Mouse (Mus musculus): ENCODE measurements around the gene Nrxn2. TPM values are rescaled to one million over a fixed set of nuclear protein-coding genes. Genes with fewer than 3 reads are reported as not detected.

The Nrxn2 gene
- polyA plus RNA-seq, 1 experiment from 2014 or later, result 0.52 TPM

DNA sequence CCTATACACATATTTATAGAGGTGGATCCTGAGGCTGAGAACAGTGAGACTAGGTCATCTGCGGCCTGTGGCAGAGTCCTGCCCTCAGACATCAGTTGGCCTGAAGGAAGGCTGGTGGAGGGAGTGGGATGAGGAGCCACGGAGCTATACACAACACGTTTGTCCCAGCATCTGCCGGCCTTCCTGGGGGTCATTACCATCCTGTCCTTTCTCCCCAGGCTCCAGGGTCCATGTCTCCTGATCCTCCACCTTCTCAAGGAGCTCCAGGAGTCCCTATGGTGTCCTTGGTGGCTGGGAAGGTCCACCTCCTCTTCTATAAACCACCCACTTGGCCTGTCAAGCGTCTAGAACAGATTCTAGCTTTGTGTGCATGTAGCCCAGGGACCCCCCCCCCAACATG, 129.3 kb downstream of the Nrxn2 start:
- no peaks in the 10 kb centered on the region for H3K4me1 ChIP-seq (replicated peaks)
- H3K4me2 ChIP-seq, result no peak overlapping the region
- H3K27ac ChIP-seq (ENCODE audit: poor library complexity, severe bottlenecking), result no peak overlapping the region
- H3K9ac ChIP-seq, result no peak overlapping the region
- ATAC-seq (ENCODE audit: insufficient number of reproducible peaks, low FRiP score), result no peak
- H3K36me3 ChIP-seq, result no peaks in the 10 kb centered on the region
- H3K9me3 ChIP-seq (replicated peaks), result no peaks in the 10 kb centered on the region
- H3K4me3 ChIP-seq, result no peak overlapping the region
- peaks cover 13% of the 10 kb centered on the region for H3K27me3 ChIP-seq (replicated peaks)
- 74% methylated on average over 5 of the region's 5 CpGs for WGBS

DNA sequence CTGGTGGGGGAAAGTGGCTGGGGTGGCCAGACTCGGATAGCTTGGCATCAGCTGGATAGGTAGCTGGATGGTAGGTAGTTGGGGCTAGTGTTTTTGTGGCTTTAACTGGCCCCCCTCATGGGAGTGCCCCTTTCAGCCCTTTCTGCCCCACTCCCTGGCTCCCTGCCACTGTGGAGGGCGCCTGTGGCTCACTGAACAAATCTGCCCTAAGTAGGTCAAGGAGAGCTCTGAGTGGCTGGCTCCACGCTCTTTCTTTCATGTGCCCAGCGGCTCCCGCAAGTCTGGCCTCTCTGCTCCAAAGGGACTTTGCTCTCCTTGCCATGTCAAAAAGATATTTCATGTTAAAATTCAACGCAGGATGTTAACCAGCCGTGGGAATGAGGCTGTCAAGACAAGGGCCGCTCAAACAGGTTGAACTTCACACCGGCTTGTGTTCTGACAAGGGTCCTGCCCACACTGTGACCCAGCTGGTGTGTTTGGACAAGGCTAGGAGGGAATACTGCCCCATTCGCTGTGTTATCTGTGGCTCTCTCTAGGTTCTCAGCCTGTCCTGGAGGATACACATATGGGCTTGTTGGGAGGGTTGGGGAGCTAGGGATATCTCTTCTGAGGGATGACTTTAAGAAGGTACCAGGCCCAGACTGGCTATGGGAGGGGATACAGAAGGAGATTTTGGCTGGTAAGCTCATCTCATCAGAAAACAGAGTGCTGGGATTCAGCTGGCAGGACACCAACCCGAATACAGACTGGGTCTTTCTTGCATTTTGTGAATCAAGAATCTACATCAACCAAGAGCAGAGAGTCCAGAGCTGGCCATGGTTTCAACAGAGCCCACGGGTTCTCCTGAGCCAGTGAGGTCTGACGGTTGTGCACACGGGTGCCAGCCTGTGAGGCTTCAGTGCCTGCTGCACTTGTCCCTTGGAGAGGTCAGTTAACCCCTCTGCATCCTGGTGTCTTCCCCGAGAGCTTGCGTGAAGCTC, 130.2 kb downstream of the Nrxn2 start:
- Histone ChIP-seq H3K4me3 (no peak overlapping the region), H3K27me3 (replicated peaks) (peaks cover 13% of the 10 kb centered on the region; the same call in 1 of the 2 replicates), H3K9me3 (replicated peaks) (no peaks in the 10 kb centered on the region), H3K36me3 (no peaks in the 10 kb centered on the region), H3K4me2 (no peak overlapping the region), H3K9ac (no peak overlapping the region), H3K27ac (ENCODE audit: poor library complexity, severe bottlenecking) (no peak overlapping the region), H3K4me1 (replicated peaks) (no peaks in the 10 kb centered on the region)
- WGBS, result 63% methylated on average over 16 of the region's 16 CpGs
- no peak for ATAC-seq (ENCODE audit: insufficient number of reproducible peaks, low FRiP score)

DNA sequence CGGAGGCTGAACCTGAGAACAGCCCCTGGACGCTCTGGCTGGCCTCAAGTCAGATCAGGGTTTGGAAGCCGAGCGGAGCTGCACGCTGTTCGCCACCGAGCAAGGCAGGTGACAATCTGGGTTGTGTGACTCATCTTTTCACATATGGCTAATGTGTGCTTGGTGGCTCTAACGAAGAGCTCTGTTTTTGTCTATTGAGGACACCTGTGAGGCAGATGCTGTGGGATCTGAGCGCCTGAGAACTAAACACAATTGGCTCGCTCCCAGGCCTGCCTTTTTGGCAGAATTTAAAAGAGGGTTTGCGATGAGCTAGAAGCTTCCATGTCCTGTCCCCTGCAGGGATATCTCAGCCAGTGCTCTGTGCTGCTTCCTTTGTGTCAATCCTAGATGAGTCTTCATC, 131.0 kb downstream of the Nrxn2 start:
- no peaks in the 10 kb centered on the region for H3K9me3 ChIP-seq (replicated peaks)
- no peak overlapping the region for H3K4me2 ChIP-seq
- WGBS, result 76% methylated on average over 11 of the region's 11 CpGs
- no peak overlapping the region for H3K9ac ChIP-seq
- peaks cover 7% of the 10 kb centered on the region; the same call in 1 of the 2 replicates for H3K27me3 ChIP-seq (replicated peaks)
- no peaks in the 10 kb centered on the region for H3K36me3 ChIP-seq
- no peak overlapping the region for H3K4me3 ChIP-seq
- ATAC-seq (ENCODE audit: insufficient number of reproducible peaks, low FRiP score), result no peak
- peaks cover 3% of the 10 kb centered on the region; the same call in 1 of the 2 replicates for H3K4me1 ChIP-seq (replicated peaks)
- H3K27ac ChIP-seq (ENCODE audit: poor library complexity, severe bottlenecking), result no peak overlapping the region

DNA sequence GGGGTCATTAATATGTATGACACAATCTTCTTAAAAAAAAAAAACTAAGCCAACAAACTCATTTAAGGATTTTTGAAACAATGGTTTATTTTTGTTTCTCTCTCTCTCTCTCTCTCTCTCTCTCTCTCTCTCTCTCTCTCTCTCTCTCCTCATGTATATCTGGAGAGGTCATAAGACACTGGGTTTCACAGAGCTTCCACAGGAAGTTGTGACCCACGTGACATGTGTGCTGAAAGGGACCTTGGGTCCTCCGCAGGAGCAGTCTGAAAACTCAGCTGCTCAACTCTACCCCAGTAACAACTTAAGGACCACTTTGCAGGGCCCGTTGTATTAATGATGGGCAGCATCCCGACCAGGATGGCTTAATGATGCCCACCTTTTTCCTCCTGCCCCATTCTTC, 132.7 kb downstream of the Nrxn2 start:
- no peak overlapping the region for H3K4me3 ChIP-seq
- no peaks in the 10 kb centered on the region for H3K9me3 ChIP-seq (replicated peaks)
- H3K4me2 ChIP-seq, result no peak overlapping the region
- H3K4me1 ChIP-seq (replicated peaks), result peaks cover 3% of the 10 kb centered on the region; the same call in 1 of the 2 replicates
- no peak for ATAC-seq (ENCODE audit: insufficient number of reproducible peaks, low FRiP score)
- H3K9ac ChIP-seq, result no peak overlapping the region
- H3K27ac ChIP-seq (ENCODE audit: poor library complexity, severe bottlenecking), result no peak overlapping the region
- H3K36me3 ChIP-seq, result no peaks in the 10 kb centered on the region
- peaks cover 7% of the 10 kb centered on the region; the same call in 1 of the 2 replicates for H3K27me3 ChIP-seq (replicated peaks)
- WGBS, result 57% methylated on average over 4 of the region's 4 CpGs

DNA sequence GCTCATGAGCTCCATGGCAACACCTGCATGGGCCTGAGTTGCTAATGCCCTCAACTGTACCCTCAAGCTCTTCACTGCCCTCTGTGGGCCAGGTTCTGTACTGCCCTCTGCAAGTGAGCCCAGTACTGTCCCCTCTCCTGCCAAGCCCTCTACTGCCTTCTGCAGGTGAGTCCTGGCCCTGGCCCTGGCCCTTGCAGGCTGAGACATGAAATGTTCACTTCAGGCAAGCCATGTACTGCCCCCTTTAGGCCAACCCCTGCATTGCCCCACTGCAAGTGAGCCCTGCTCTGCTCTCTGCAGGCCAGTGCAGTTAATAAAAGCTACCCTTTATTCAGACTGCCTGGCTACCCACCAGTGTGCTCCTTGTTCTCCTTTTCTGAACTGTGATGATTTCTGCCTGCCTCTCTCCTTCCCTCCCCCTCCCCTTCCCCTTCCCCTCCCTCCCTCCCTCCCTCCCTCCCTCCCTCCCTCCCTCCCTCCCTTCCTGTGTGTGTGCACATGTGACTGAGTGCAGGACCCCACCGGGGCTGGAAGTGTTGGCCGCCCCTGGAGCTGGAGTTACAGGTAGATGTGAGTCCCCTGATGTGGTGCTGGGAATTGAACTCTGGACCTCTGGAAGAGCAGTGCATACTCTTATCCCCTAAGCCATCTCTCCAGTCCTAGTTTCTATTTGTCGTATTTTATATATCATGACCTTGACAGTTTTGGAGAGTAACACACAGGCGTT, 133.9 kb downstream of the Nrxn2 start:
- H3K36me3 ChIP-seq, result no peaks in the 10 kb centered on the region
- 68% methylated on average over 4 of the region's 4 CpGs for WGBS
- H3K4me1 ChIP-seq (replicated peaks), result peaks cover 3% of the 10 kb centered on the region; the same call in 1 of the 2 replicates
- H3K27ac ChIP-seq (ENCODE audit: poor library complexity, severe bottlenecking), result no peak overlapping the region
- ATAC-seq (ENCODE audit: insufficient number of reproducible peaks, low FRiP score), result no peak
- H3K9ac ChIP-seq, result no peak overlapping the region
- no peak overlapping the region for H3K4me2 ChIP-seq
- no peaks in the 10 kb centered on the region for H3K9me3 ChIP-seq (replicated peaks)
- peaks cover 4% of the 10 kb centered on the region; the same call in 1 of the 2 replicates for H3K27me3 ChIP-seq (replicated peaks)
- H3K4me3 ChIP-seq, result no peak overlapping the region

DNA sequence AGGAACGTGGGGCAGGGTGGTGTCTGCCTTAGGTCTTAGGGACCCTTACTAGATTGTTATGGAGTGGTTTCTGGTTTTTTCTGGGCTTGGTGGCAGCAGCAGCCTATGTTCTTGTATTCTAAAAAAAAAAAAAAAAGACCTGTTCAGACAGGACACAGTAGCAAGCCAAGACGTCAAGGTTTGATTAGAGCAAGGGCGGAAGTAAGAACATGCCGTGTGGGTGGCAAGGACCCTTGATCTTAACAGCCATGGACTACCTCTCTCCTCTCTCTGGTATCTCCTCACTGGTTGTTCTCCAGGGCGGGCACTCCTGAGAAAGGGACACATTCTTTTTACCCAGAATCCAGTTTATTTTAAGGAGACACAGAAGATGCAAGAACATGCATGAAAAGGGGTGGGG, 134.6 kb downstream of the Nrxn2 start:
- Histone ChIP-seq H3K27ac (ENCODE audit: poor library complexity, severe bottlenecking) (0 out of 2 replicates have a peak overlapping the region, but pooled peaks have one; percentile 17), H3K9ac (no peak overlapping the region), H3K4me3 (no peak overlapping the region), H3K9me3 (replicated peaks) (no peaks in the 10 kb centered on the region), H3K4me2 (no peak overlapping the region), H3K4me1 (replicated peaks) (peaks cover 3% of the 10 kb centered on the region; the same call in 1 of the 2 replicates), H3K36me3 (no peaks in the 10 kb centered on the region), H3K27me3 (replicated peaks) (no peaks in the 10 kb centered on the region; the same call in 1 of the 2 replicates)
- 51% methylated on average over 5 of the region's 5 CpGs for WGBS
- no peak for ATAC-seq (ENCODE audit: insufficient number of reproducible peaks, low FRiP score)

DNA sequence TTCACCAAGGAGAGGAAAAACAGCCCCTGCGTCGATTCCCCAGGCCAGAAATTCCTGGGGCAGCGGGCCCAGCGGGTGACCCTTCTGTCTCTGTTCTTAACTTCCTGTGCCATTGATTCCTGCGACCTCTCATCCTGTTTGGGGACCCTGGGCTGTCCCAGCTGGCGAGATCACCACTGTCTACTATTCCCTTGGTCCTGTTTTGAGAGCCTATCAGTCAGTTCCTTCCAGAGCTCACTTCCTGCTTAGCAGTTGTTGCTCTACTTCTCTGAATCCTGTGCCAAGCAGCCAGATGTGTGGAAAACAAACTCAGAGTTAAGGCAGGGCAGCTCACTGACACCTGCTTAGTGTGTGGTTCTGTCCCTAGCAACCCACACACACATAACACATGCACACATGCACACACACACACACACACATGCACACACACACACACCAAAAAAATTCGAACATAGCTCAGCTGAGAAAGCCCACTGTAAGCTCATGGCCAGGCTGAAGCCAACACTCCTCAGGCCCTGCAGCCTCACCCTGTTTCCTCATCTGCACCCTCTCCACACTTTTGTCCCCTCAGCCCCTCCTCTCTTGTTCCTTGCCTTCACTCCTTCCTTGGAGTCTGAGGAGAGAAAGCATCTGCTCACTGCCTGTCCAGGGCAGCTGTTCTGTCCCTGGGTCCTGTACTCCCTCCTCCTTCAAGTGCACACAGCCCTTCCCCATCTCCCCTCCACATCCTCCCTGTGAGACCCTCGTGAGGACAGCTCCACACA, 135.5 kb downstream of the Nrxn2 start:
- H3K9me3 ChIP-seq (replicated peaks), result no peaks in the 10 kb centered on the region
- peak overlapping the region; percentile 17 for H3K27ac ChIP-seq (ENCODE audit: poor library complexity, severe bottlenecking)
- no peaks in the 10 kb centered on the region for H3K27me3 ChIP-seq (replicated peaks)
- no peak overlapping the region for H3K4me2 ChIP-seq
- peaks cover 3% of the 10 kb centered on the region; the same call in 1 of the 2 replicates for H3K4me1 ChIP-seq (replicated peaks)
- H3K4me3 ChIP-seq, result no peak overlapping the region
- WGBS, result 25% methylated on average over 8 of the region's 8 CpGs
- no peaks in the 10 kb centered on the region for H3K36me3 ChIP-seq
- ATAC-seq (ENCODE audit: insufficient number of reproducible peaks, low FRiP score), result peak; percentile 77
- H3K9ac ChIP-seq, result no peak overlapping the region

DNA sequence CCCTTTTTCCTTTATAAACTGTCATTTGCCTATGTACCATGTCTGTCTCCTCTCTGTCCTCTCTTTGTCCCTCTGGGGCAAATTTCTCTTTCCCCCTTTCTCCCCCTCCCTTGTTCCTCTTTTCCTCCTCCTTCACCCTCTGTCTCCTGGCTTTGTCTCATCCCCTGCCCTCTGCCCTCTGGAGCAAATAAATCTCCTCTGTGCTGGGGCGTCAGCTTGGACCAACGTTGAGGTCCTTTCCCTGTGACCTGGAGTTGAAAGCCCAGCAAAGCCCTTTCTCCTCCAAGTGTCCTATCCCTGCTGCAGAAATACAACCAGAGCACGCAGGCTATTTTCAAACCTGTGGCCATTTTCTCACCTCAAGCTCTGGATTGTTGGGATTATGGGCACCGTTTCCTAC, 141.0 kb downstream of the Nrxn2 start:
- WGBS, result 78% methylated on average over 4 of the region's 4 CpGs
- H3K4me2 ChIP-seq, result no peak overlapping the region
- no peaks in the 10 kb centered on the region for H3K9me3 ChIP-seq (replicated peaks)
- no peaks in the 10 kb centered on the region for H3K36me3 ChIP-seq
- no peak overlapping the region for H3K27ac ChIP-seq (ENCODE audit: poor library complexity, severe bottlenecking)
- H3K4me3 ChIP-seq, result no peak overlapping the region
- no peaks in the 10 kb centered on the region for H3K27me3 ChIP-seq (replicated peaks)
- ATAC-seq (ENCODE audit: insufficient number of reproducible peaks, low FRiP score), result no peak
- no peaks in the 10 kb centered on the region for H3K4me1 ChIP-seq (replicated peaks)
- no peak overlapping the region for H3K9ac ChIP-seq

DNA sequence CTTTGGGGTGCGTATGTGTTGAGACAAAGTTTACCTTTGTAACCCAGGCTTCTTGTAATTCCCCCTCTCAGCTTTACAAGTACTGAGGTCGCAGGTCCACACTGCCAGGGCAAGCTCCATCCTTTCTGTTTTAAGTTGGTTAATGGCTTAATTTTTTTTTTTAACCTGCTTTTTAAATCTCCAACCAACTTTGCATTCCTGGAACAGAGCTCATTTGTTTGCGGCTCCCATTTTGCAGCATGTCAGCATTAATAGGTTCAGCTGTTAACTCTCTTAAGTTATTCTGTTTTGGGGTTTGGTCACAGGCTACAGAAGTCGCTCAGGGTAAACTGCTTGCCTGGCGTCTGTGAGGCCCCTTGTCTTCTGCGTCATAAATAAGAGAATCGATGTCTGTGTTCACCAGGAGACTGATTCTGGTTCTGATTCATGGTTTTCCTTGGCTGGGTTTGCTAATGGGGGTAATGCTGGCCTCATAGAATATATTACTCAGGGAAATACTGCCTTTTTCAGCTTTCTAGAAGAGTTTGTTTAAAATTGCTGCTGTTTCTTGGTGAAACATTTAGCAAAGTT, 141.8 kb downstream of the Nrxn2 start:
- ATAC-seq (ENCODE audit: insufficient number of reproducible peaks, low FRiP score), result no peak
- Histone ChIP-seq H3K4me3 (no peak overlapping the region), H3K27ac (ENCODE audit: poor library complexity, severe bottlenecking) (no peak overlapping the region), H3K9me3 (replicated peaks) (no peaks in the 10 kb centered on the region), H3K4me2 (no peak overlapping the region), H3K36me3 (no peaks in the 10 kb centered on the region), H3K4me1 (replicated peaks) (no peaks in the 10 kb centered on the region), H3K27me3 (replicated peaks) (no peaks in the 10 kb centered on the region), H3K9ac (no peak overlapping the region)
- 80% methylated on average over 7 of the region's 7 CpGs for WGBS

DNA sequence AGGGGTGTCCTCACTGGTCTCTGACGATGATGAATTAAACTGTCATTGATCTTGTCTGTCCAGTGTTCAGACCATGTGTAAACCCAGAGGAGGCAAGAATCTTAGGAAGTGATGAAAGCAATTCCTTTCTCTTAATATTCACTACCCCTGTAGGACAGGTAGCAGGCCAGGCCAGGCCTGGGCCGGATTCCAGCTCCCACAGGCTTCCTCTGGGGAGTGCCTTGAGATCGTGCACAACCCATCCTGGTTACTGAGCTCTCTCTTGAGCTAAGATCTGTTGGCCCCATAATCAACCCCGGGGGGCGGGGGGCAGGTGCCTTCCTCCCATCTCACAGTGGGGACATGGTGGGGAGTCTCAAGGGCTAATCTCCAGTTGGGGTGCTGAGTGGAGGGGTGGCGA, 146.6 kb downstream of the Nrxn2 start:
- Histone ChIP-seq H3K36me3 (no peaks in the 10 kb centered on the region), H3K27me3 (replicated peaks) (peaks cover 2% of the 10 kb centered on the region; the same call in 1 of the 2 replicates), H3K4me2 (no peak overlapping the region), H3K4me3 (no peak overlapping the region), H3K4me1 (replicated peaks) (no peaks in the 10 kb centered on the region), H3K9ac (no peak overlapping the region), H3K9me3 (replicated peaks) (no peaks in the 10 kb centered on the region), H3K27ac (ENCODE audit: poor library complexity, severe bottlenecking) (no peak overlapping the region)
- no peak for ATAC-seq (ENCODE audit: insufficient number of reproducible peaks, low FRiP score)
- 79% methylated on average over 6 of the region's 6 CpGs for WGBS

All from heart, embryonic 12.5 days (tissue).